Mouse (Mus musculus) limb, embryonic 14.5 days (tissue): ENCODE results near the gene Cep128. TPM values are rescaled to one million over a fixed set of nuclear protein-coding genes. Genes with fewer than 3 reads are reported as not detected.

Experiments used
- ATAC-seq: fragments of 200-750 bp; cut with Nextera tagmentation; 2 replicates; pipeline ENCODE4 v1.8.0; 2017; ENCODE audit warnings: low read depth, moderate number of reproducible peaks, moderate TSS enrichment; ENCODE audit not compliant: low FRiP score
- DNase-seq: peaks from one replicate; pipeline ENCODE4 v3.0.0-alpha.2; 2015; ENCODE audit warnings: low spot score
- H3K27ac ChIP-seq: fragments of 300-500 bp; sonication (generic); replicated peaks from 2 replicates; pipeline ENCODE4 v1.5.1; 2014; ENCODE audit warnings: low read depth, mild to moderate bottlenecking, low read length, moderate library complexity, mixed read lengths
- H3K27me3 ChIP-seq: fragments of 300-500 bp; sonication (generic); 2 replicates; pipeline ENCODE4 v1.6.1; 2014; ENCODE audit warnings: low read length, mixed read lengths; ENCODE audit not compliant: control insufficient read depth, insufficient read depth
- H3K36me3 ChIP-seq: fragments of 300-500 bp; sonication (generic); 2 replicates; pipeline ENCODE4 v1.6.1; 2014; ENCODE audit warnings: mild to moderate bottlenecking, low read length, moderate library complexity, mixed read lengths; ENCODE audit not compliant: control insufficient read depth, insufficient read depth
- H3K4me1 ChIP-seq: fragments of 300-500 bp; sonication (generic); 2 replicates; pipeline ENCODE4 v1.6.1; 2014; ENCODE audit warnings: antibody characterized with exemption, low read length, mixed read lengths; ENCODE audit not compliant: control insufficient read depth, insufficient read depth
- H3K4me2 ChIP-seq: fragments of 300-500 bp; sonication (generic); replicated peaks from 2 replicates; pipeline ENCODE4 v1.6.1; 2014; ENCODE audit warnings: low read depth, mild to moderate bottlenecking, low read length, moderate library complexity; ENCODE audit not compliant: severe bottlenecking
- H3K4me3 ChIP-seq: fragments of 300-500 bp; sonication (generic); replicated peaks from 2 replicates; pipeline ENCODE4 v1.5.1; 2014; ENCODE audit warnings: low read length
- H3K9ac ChIP-seq: fragments of 300-500 bp; sonication (generic); 2 replicates; pipeline ENCODE4 v1.6.1; 2014; ENCODE audit warnings: mild to moderate bottlenecking, low read depth, low read length, moderate library complexity; ENCODE audit not compliant: severe bottlenecking
- H3K9me3 ChIP-seq: fragments of 300-500 bp; sonication (generic); 2 replicates; pipeline ENCODE4 v1.6.1; 2016; ENCODE audit warnings: low read length; ENCODE audit not compliant: control insufficient read depth
- POLR2A ChIP-seq: fragments of 200-500 bp; IDR thresholded peaks from 2 replicates; pipeline ENCODE4 v1.8.0; 2012; ENCODE audit warnings: inconsistent platforms, mild to moderate bottlenecking, moderate library complexity, borderline replicate concordance; ENCODE audit not compliant: insufficient read depth, insufficient read length; ENCODE audit errors: extremely low read depth
- WGBS: fragments of 180-500 bp; shearing (Covaris S2); extraction: QIAGEN DNeasy Blood & Tissue Kit; methylation state at CpG from one replicate; pipeline ENCODE4 v1.1.7; 2014; 5-methylcytosine and 5-hydroxymethylcytosine counted together
- polyA plus RNA-seq, 2 experiments: library from polyadenylated mRNA; depleted of rRNA in 1 of 2; stranded (reverse) in 1 of 2; unstranded in 1 of 2; fragments of >200 nt; fragmentation: Nextera tagmentation in 1 of 2; extraction: Ambion mirVana in 1 of 2; gene quantifications; 2 replicates each; pipeline versions ENCODE4 v1.2.1 to v1.2.3; 2012 to 2014

Cep128 gene
- polyA plus RNA-seq (2012; rRNA removed), result 6.8 and 7.4 TPM in 2 replicates
- 6.7 and 7.6 TPM in 2 replicates for polyA plus RNA-seq (2014; fragmentation: Nextera tagmentation; extraction: Ambion mirVana)

GRCm38 (mm10) chr12:91384281-91385017 lies at the start of gene Cep128, which contains the start of gene Tshr:
Gene Cep128, minus strand, starts transcription at chr12:91384409.
Gene Tshr, plus strand, starts transcription at chr12:91384563.
- ATAC-seq (peak; percentile 100), DNase-seq (peak; percentile 97)
- Histone ChIP-seq H3K9ac (peak within 1 kb of the TSS; percentile 60), H3K27ac (no peak within 1 kb of the TSS), H3K4me2 (peak within 1 kb of the TSS; percentile 90), H3K9me3 (no peaks in the 10 kb centered on the region), H3K27me3 (no peaks in the 10 kb centered on the region), H3K36me3 (no peaks in the 10 kb centered on the region), H3K4me1 (peaks cover 4% of the 10 kb centered on the region; the same call in 1 of the 2 replicates), H3K4me3 (peak within 1 kb of the TSS; percentile 66)
- WGBS, result 2% methylated on average over 27 of the region's 27 CpGs
- no peak for TF ChIP-seq POLR2A

- ATAC-seq (no peak), DNase-seq (no peak)
- no peaks in the 10 kb centered on the region for H3K9me3 ChIP-seq
- H3K36me3 ChIP-seq, result no peaks in the 10 kb centered on the region
- no peak overlapping the region for H3K4me3 ChIP-seq
- H3K4me2 ChIP-seq, result no peak overlapping the region
- no peak overlapping the region for H3K27ac ChIP-seq
- 57% methylated on average over 2 of the region's 2 CpGs for WGBS
- TF ChIP-seq POLR2A, result no peak
- no peak overlapping the region for H3K9ac ChIP-seq
- no peaks in the 10 kb centered on the region for H3K4me1 ChIP-seq
- no peaks in the 10 kb centered on the region for H3K27me3 ChIP-seq
Measured at GRCm38 (mm10) chr12:91427129-91427528, 42.9 kb upstream of the Cep128 start.

- Histone ChIP-seq H3K27me3 (no peaks in the 10 kb centered on the region), H3K4me3 (no peak overlapping the region), H3K4me1 (no peaks in the 10 kb centered on the region), H3K36me3 (no peaks in the 10 kb centered on the region), H3K4me2 (no peak overlapping the region), H3K9me3 (no peaks in the 10 kb centered on the region), H3K9ac (no peak overlapping the region), H3K27ac (no peak overlapping the region)
- DNase-seq, result no peak
- ATAC-seq, result no peak
- 60% methylated on average over 4 of the region's 4 CpGs for WGBS
- no peak for TF ChIP-seq POLR2A
Measured at GRCm38 (mm10) chr12:91426499-91426898, 42.3 kb upstream of the Cep128 start.

GRCm38 (mm10) chr12:91423125-91423820 lies 39.1 kb upstream of the Cep128 start:
- Histone ChIP-seq H3K4me2 (no peak overlapping the region), H3K9me3 (no peaks in the 10 kb centered on the region), H3K4me1 (no peaks in the 10 kb centered on the region), H3K4me3 (no peak overlapping the region), H3K27me3 (no peaks in the 10 kb centered on the region), H3K36me3 (no peaks in the 10 kb centered on the region), H3K27ac (no peak overlapping the region), H3K9ac (no peak overlapping the region)
- 80% methylated on average over 11 of the region's 11 CpGs for WGBS
- DNase-seq (peak; percentile 7), ATAC-seq (no peak)
- no peak for TF ChIP-seq POLR2A

GRCm38 (mm10) chr12:91421272-91421671 lies 37.1 kb upstream of the Cep128 start:
- DNase-seq (no peak), ATAC-seq (no peak)
- Histone ChIP-seq H3K27me3 (no peaks in the 10 kb centered on the region), H3K9ac (no peak overlapping the region), H3K27ac (no peak overlapping the region), H3K4me3 (no peak overlapping the region), H3K4me1 (no peaks in the 10 kb centered on the region), H3K4me2 (no peak overlapping the region), H3K36me3 (no peaks in the 10 kb centered on the region), H3K9me3 (no peaks in the 10 kb centered on the region)
- 34% methylated on average over 9 of the region's 9 CpGs for WGBS
- no peak for TF ChIP-seq POLR2A
